Mouse (Mus musculus) neural tube, embryonic 11.5 days (tissue): Measurements from ENCODE around the gene Il1rn. TPM values are rescaled to one million over a fixed set of nuclear protein-coding genes. Genes with fewer than 3 reads are reported as not detected.

Source experiments
- ATAC-seq: fragments of 200-750 bp; cut with Nextera tagmentation; 2 replicates; pipeline ENCODE4 v1.8.0; 2017; ENCODE audit warnings: moderate number of reproducible peaks, mild to moderate bottlenecking, moderate TSS enrichment, moderate library complexity; ENCODE audit not compliant: insufficient read depth, low FRiP score, low TSS enrichment
- DNase-seq: peaks from one replicate; pipeline ENCODE4 v3.0.0-alpha.2; 2015; ENCODE audit warnings: low spot score
- H3K27ac ChIP-seq: fragments of 300-500 bp; sonication (generic); 2 replicates; pipeline ENCODE4 v1.5.1; 2014; ENCODE audit warnings: low read depth, mild to moderate bottlenecking, low read length
- H3K27me3 ChIP-seq: fragments of 300-500 bp; sonication (generic); 2 replicates; pipeline ENCODE4 v1.6.1; 2014; ENCODE audit warnings: mild to moderate bottlenecking, low read length, mixed read lengths; ENCODE audit not compliant: control insufficient read depth, insufficient read depth
- H3K36me3 ChIP-seq: fragments of 300-500 bp; sonication (generic); 2 replicates; pipeline ENCODE4 v1.6.1; 2014; ENCODE audit warnings: mild to moderate bottlenecking, low read length, moderate library complexity, mixed read lengths; ENCODE audit not compliant: control insufficient read depth, insufficient read depth
- H3K4me1 ChIP-seq: fragments of 300-500 bp; sonication (generic); 2 replicates; pipeline ENCODE4 v1.6.1; 2014; ENCODE audit warnings: low read length, mixed read lengths; ENCODE audit not compliant: control insufficient read depth, insufficient read depth
- H3K4me2 ChIP-seq: fragments of 300-500 bp; sonication (generic); 2 replicates; pipeline ENCODE4 v1.6.1; 2014; ENCODE audit warnings: low read depth, mild to moderate bottlenecking, moderate library complexity
- H3K4me3 ChIP-seq: fragments of 300-500 bp; sonication (generic); 2 replicates; pipeline ENCODE4 v1.5.1; 2014; ENCODE audit warnings: low read depth, low read length
- H3K9ac ChIP-seq: fragments of 300-500 bp; sonication (generic); 2 replicates; pipeline ENCODE4 v1.6.1; 2014; ENCODE audit warnings: mild to moderate bottlenecking, low read length
- H3K9me3 ChIP-seq: fragments of 300-500 bp; sonication (generic); 2 replicates; pipeline ENCODE4 v1.6.1; 2016; ENCODE audit warnings: low read length; ENCODE audit not compliant: control insufficient read depth
- WGBS: fragments of 180-500 bp; shearing (Covaris S2); extraction: QIAGEN DNeasy Blood & Tissue Kit; methylation state at CpG from one replicate; pipeline ENCODE4 v1.1.7; 2014; 5-methylcytosine and 5-hydroxymethylcytosine counted together
- polyA plus RNA-seq: library from polyadenylated mRNA; unstranded; fragments of >200 nt; fragmentation: Nextera tagmentation; extraction: Ambion mirVana; gene quantifications from 2 replicates; pipeline ENCODE4 v1.2.1, GENCODE M21; 2014

Gene Il1rn
- polyA plus RNA-seq, result not detected in 2 replicates

DNA sequence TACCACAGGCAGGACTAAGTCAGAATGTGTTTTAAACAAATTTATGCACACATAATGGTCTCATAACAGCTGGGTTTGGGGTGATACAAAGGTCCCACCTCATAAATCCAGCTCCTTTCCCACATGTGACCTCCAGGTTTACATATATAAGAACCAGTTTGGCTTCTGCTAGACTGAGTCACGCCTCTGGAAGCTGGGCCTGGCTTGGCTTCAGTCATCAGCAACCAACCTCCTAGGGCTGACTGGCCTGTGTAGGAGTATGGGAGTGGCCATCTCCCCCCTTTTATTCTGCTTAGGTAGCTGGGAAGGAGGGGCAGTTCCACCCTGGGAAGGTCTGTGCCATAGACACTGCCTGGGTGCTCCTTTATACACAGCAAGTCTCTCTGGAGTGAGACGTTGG, at the start of gene Il1rn:
Gene Il1rn (plus strand): TSS at position 309 of the 400 bp plus-strand sequence.
- H3K4me3 ChIP-seq, result no peak within 1 kb of the TSS
- DNase-seq (no peak), ATAC-seq (no peak)
- no peaks in the 10 kb centered on the region for H3K27me3 ChIP-seq
- whole genome bisulfite sequencing, result 79% methylated on average over 2 of the region's 2 CpGs
- H3K4me2 ChIP-seq, result no peak within 1 kb of the TSS
- H3K36me3 ChIP-seq, result no peaks in the 10 kb centered on the region
- H3K4me1 ChIP-seq, result no peaks in the 10 kb centered on the region
- H3K9ac ChIP-seq, result no peak within 1 kb of the TSS
- H3K9me3 ChIP-seq, result no peaks in the 10 kb centered on the region
- no peak within 1 kb of the TSS for H3K27ac ChIP-seq

DNA sequence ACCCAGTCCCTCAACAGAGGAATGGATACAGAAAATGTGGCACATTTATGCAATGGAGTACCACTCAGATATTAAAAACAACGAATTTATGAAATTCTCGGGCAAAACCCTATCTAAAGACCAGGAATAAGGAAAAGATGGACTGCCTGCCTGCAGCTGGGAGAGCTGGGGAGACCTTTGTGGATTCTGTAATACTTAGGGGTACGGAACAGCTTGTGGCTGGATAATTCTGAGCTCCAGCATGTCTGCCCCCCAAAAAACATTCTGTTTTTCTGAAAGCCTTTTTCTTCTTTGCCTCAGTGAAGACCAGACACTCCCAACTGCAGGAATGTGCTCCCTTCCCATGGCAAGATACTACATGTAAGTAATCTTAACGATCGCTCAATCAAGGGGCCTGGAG, 45.8 kb upstream of the Il1rn start, which contains the start of gene Il1f10:
Gene Il1f10 (plus strand): TSS at position 301 of the 400 bp plus-strand sequence.
- 88% methylated on average over 5 of the region's 5 CpGs for WGBS
- Histone ChIP-seq H3K4me1 (no peaks in the 10 kb centered on the region), H3K4me2 (no peak within 1 kb of the TSS), H3K27me3 (no peaks in the 10 kb centered on the region), H3K27ac (no peak within 1 kb of the TSS), H3K9me3 (no peaks in the 10 kb centered on the region), H3K4me3 (no peak within 1 kb of the TSS), H3K9ac (no peak within 1 kb of the TSS), H3K36me3 (no peaks in the 10 kb centered on the region)
- ATAC-seq, result no peak
- no peak for DNase-seq

DNA sequence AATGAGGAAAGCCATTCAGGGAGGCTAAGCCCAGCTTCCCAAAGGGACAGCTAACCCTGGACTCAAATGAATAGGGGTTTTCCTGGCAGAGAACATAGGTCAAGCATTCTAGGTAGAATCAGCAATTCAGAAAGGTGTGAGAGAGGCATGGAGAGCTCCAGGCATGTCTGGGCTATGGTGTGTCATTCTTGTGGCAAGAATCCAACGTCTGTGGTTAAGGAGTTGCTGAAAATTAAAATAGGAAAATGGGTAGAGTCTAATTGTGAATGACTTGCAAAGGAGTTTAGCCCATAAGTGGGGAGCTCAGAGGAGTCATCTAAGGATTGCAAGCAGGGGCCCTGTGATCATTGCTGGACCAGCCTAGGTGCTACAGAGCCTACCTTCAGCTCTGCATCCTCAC, 42.0 kb upstream of the Il1rn start:
- Histone ChIP-seq H3K36me3 (no peaks in the 10 kb centered on the region), H3K27ac (no peak overlapping the region), H3K9me3 (no peaks in the 10 kb centered on the region), H3K4me3 (no peak overlapping the region), H3K4me2 (no peak overlapping the region), H3K4me1 (no peaks in the 10 kb centered on the region), H3K27me3 (no peaks in the 10 kb centered on the region), H3K9ac (no peak overlapping the region)
- ATAC-seq (no peak), DNase-seq (no peak)
- WGBS, result 46% methylated on average over 1 of the region's 1 CpGs

DNA sequence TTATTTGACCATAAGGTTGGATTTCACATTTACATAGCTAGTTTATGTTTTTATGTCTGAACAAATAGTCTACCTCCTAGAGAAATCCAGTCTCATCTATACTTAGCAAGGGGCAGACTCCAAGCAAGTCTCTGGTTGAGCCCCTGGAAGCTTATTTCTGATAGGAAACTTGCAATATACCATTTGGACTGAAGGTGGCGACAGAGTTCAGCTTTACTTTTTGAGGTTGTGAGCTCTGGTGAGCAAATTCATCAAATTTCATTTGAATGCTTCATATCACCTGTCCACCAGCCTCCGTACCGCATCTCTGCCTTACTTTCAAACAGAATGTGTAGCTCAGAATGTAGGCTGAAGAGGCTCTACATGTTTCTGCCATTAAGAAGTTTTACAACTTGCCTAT, 39.8 kb upstream of the Il1rn start:
- H3K4me1 ChIP-seq, result no peaks in the 10 kb centered on the region
- no peak overlapping the region for H3K4me2 ChIP-seq
- no peaks in the 10 kb centered on the region for H3K9me3 ChIP-seq
- DNase-seq (peak; percentile 52), ATAC-seq (no peak)
- 13% methylated on average over 3 of the region's 3 CpGs for WGBS
- H3K36me3 ChIP-seq, result no peaks in the 10 kb centered on the region
- H3K27me3 ChIP-seq, result no peaks in the 10 kb centered on the region
- H3K4me3 ChIP-seq, result no peak overlapping the region
- no peak overlapping the region for H3K9ac ChIP-seq
- H3K27ac ChIP-seq, result no peak overlapping the region

DNA sequence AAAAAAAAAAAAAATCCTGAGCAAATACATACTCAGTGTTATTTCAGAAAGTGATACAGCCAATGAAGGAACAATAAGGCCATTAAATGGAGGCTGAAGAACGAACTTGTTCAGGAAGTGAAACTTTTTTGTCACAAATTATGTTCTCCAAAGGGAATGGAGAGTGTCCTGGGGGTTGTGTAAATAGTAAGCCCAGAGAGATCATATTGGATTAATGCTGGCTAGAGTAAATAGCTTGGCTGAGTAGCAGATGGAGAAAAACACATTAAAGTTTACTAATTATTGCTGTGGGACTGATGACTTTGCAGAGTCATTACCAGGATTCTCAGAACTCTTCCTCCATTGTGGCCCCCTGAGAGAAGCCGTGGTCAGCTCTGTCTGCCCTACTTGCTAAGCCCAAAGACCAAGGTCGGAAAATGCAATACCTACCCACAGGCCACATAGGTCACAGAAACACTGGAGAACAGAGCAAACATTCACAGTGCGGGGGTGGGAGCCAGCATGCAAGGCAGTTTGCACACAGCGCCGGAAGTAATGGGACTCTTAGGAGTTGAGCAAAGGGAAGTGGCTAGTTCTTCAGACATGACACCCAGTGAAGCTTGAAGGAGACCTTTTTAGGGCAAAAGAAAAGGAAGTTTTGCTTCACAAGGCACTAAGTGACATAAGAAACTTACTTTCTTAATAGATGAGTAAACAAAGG, 25.2 kb upstream of the Il1rn start:
- Histone ChIP-seq H3K9ac (no peak overlapping the region), H3K4me2 (no peak overlapping the region), H3K36me3 (no peaks in the 10 kb centered on the region), H3K9me3 (no peaks in the 10 kb centered on the region), H3K4me1 (no peaks in the 10 kb centered on the region), H3K4me3 (no peak overlapping the region), H3K27ac (no peak overlapping the region), H3K27me3 (no peaks in the 10 kb centered on the region)
- no peak for ATAC-seq
- no peak for DNase-seq
- 71% methylated on average over 6 of the region's 6 CpGs for WGBS

DNA sequence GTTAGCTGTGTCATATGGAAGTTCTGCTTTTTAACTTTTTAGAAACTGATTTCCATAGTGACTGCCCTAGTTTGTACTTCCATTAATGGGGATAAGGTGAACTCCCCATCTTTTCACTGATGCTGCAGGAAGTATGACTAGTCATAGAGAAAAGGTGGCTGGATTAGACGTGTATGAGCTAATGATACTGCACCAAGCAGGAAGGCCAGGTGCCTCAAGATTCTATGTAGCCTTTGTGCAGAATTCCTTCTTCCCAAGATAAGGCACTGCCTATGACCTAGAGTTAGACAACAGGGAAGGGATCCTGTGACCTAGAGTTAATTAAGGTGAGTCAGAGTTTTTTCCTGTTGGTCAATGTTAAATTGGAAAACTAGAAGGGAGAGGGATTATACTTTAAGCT, 19.7 kb upstream of the Il1rn start:
- 83% methylated on average over 1 of the region's 1 CpGs for WGBS
- Histone ChIP-seq H3K27me3 (no peaks in the 10 kb centered on the region), H3K9ac (no peak overlapping the region), H3K27ac (no peak overlapping the region), H3K4me3 (no peak overlapping the region), H3K4me2 (no peak overlapping the region), H3K4me1 (no peaks in the 10 kb centered on the region), H3K9me3 (no peaks in the 10 kb centered on the region), H3K36me3 (no peaks in the 10 kb centered on the region)
- DNase-seq (no peak), ATAC-seq (no peak)

DNA sequence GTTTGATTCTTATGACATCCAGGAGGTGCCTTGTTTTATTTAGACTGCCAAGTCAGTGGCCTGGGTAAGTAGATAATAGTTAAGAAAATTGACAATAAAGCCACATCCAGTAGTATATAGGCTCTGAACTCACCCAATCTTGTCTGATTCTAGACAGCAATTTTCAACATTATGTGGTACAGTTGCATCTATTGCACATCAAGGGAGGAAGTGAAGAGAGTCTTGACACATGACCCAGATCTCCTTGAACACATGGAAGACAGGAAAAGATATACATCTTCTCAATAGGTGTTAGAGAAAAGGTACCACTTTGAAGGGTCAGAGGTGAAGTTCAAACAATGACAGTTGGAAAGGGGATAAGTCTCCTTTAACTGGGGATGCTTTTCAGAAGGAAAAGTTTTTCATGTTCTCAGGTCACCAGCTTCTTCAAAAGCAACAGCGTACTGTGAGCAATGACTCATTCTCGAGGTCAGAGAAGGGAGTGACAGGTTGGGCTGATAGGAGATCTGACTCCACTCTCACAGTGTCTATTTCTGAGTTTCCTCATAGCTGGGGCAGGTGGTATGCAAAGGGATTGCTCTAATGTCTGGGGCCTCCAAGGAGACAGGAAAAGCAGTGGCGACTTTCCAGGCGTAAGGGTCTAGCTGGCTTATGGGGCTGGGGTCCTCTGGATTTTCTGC, 18.6 kb upstream of the Il1rn start:
- H3K9ac ChIP-seq, result no peak overlapping the region
- WGBS, result 86% methylated on average over 4 of the region's 4 CpGs
- no peaks in the 10 kb centered on the region for H3K27me3 ChIP-seq
- no peaks in the 10 kb centered on the region for H3K4me1 ChIP-seq
- DNase-seq (no peak), ATAC-seq (no peak)
- no peak overlapping the region for H3K4me3 ChIP-seq
- H3K9me3 ChIP-seq, result no peaks in the 10 kb centered on the region
- H3K4me2 ChIP-seq, result no peak overlapping the region
- H3K27ac ChIP-seq, result no peak overlapping the region
- H3K36me3 ChIP-seq, result no peaks in the 10 kb centered on the region

DNA sequence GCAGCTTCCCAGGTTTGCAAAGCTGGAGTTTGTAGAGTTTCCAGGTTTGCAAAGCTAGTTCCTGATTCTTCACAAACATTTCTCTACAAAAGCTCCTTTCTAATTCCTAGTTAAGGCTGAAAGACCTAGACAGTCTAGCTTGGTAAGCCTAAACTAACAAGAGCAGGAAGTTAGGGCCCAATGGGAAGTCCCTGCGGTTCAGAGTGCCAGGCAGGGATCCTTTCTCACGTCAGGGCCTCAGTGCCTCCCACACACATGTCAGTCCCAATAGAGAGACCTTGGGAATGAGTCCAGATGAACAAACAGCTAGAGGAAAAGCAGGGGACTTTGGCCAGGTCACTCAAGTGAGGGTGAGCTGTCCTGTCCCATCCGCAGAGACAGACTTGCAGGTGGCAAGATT, 1.3 kb upstream of the Il1rn start:
- DNase-seq, result no peak
- ATAC-seq, result no peak
- WGBS, result 64% methylated on average over 3 of the region's 3 CpGs
- H3K4me1 ChIP-seq, result no peaks in the 10 kb centered on the region
- no peak overlapping the region for H3K4me2 ChIP-seq
- H3K27me3 ChIP-seq, result no peaks in the 10 kb centered on the region
- no peak overlapping the region for H3K9ac ChIP-seq
- H3K9me3 ChIP-seq, result no peaks in the 10 kb centered on the region
- no peak overlapping the region for H3K27ac ChIP-seq
- H3K4me3 ChIP-seq, result no peak overlapping the region
- H3K36me3 ChIP-seq, result no peaks in the 10 kb centered on the region

DNA sequence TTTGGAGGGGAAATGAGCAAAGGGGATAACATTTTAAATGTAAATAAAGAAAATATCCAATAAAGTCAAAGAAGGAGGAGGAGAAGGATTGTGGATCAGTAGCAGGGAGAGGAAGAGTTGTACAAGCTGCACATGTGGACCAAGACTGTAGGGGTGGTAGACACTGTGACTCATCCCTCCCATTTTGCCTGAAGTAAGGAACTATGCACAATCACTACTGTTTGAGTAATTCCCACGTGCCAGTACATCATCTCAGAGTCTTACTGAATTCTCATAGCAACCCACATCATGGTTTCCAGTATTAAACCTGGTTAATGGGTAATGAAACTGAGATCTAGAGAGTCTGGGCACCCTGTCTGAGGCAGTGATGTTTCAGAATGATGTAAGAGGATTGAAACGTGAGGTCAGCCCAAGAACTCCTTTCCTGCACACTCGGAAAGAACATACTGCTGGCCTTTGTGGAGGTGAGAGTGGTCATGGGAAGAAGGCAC, 4.8 kb downstream of the Il1rn start:
- no peak overlapping the region for H3K27ac ChIP-seq
- no peak overlapping the region for H3K9ac ChIP-seq
- H3K4me2 ChIP-seq, result no peak overlapping the region
- WGBS, result 73% methylated on average over 3 of the region's 3 CpGs
- no peaks in the 10 kb centered on the region for H3K4me1 ChIP-seq
- H3K27me3 ChIP-seq, result no peaks in the 10 kb centered on the region
- DNase-seq (no peak), ATAC-seq (no peak)
- no peak overlapping the region for H3K4me3 ChIP-seq
- H3K36me3 ChIP-seq, result no peaks in the 10 kb centered on the region
- H3K9me3 ChIP-seq, result no peaks in the 10 kb centered on the region
